Mouse (Mus musculus) ES-Bruce4 (cell line): ENCODE measurements at regions not wholly inside any gene's neighbourhood (a gene's known extent, or its start where the extent isn't known, plus 50 kb on each side); places are given as distances from the start of the nearest gene placed in this dataset.

Experiments
- CTCF ChIP-seq: IDR thresholded peaks from one replicate; pipeline ENCODE4 v1.8.1; 2011; ENCODE audit warnings: low read depth, low read length
- POLR2A ChIP-seq: IDR thresholded peaks from one replicate; pipeline ENCODE4 v1.8.1; 2011; ENCODE audit warnings: low read length; ENCODE audit not compliant: insufficient read depth

- no peak for TF ChIP-seq POLR2A
- no peak for TF ChIP-seq CTCF
These were observed 287.3 kb downstream of the Cmpk2 start for GRCm38 (mm10) chr12:26756284-26756683.
